Mouse (Mus musculus): ENCODE results near the gene Mprip. TPM values are rescaled to one million over a fixed set of nuclear protein-coding genes. Genes with fewer than 3 reads are reported as not detected.

The Mprip gene
- total and polyA plus RNA-seq, 2 experiments from 2014 or later: 35.9 to 135 TPM

- Histone ChIP-seq H3K27ac (ENCODE audit: low read depth) (no peak overlapping the region), H3K27me3 (ENCODE audit: control insufficient read depth, insufficient read depth, low read length) (no peaks in the 10 kb centered on the region), H3K9ac (replicated peaks; ENCODE audit: low read depth, low read length) (no peak overlapping the region), H3K4me3 (ENCODE audit: low read depth, low read length) (no peak overlapping the region), H3K4me1 (ENCODE audit: control insufficient read depth, insufficient read depth) (no peaks in the 10 kb centered on the region), H3K9me3 (replicated peaks; ENCODE audit: control insufficient read depth, low read length) (no peaks in the 10 kb centered on the region), H3K36me3 (replicated peaks; ENCODE audit: control insufficient read depth, insufficient read depth, low read length) (peaks cover 85% of the 10 kb centered on the region), H3K4me2 (ENCODE audit: low read depth, low read length) (no peak overlapping the region)
- ATAC-seq (ENCODE audit: insufficient read depth, low read depth): no peak
- WGBS: 92% methylated on average over 3 of the region's 3 CpGs
- no peak for DNase-seq (ENCODE audit: low spot score)
- TF ChIP-seq EP300 (IDR thresholded peaks at IDR 0.05; ENCODE audit: low read depth): no peak
- TF ChIP-seq CTCF (IDR thresholded peaks at IDR 0.05; ENCODE audit: low read depth): no peak
Measured at GRCm38 (mm10) chr11:59749050-59749449, 87.9 kb downstream of the Mprip start.

- no peak overlapping the region for H3K9ac ChIP-seq (replicated peaks; ENCODE audit: low read depth, low read length)
- DNase-seq (ENCODE audit: low spot score): no peak
- H3K36me3 ChIP-seq (replicated peaks; ENCODE audit: control insufficient read depth, insufficient read depth, low read length): peaks cover 93% of the 10 kb centered on the region
- H3K4me3 ChIP-seq (ENCODE audit: low read depth, low read length): no peak overlapping the region
- no peak overlapping the region for H3K4me2 ChIP-seq (ENCODE audit: low read depth, low read length)
- no peak for ATAC-seq (ENCODE audit: insufficient read depth, low read depth)
- no peaks in the 10 kb centered on the region for H3K27me3 ChIP-seq (ENCODE audit: control insufficient read depth, insufficient read depth, low read length)
- peaks cover 18% of the 10 kb centered on the region for H3K4me1 ChIP-seq (ENCODE audit: control insufficient read depth, insufficient read depth)
- TF ChIP-seq EP300 (IDR thresholded peaks at IDR 0.05; ENCODE audit: low read depth): no peak
- no peak for TF ChIP-seq CTCF (IDR thresholded peaks at IDR 0.05; ENCODE audit: low read depth)
- H3K9me3 ChIP-seq (replicated peaks; ENCODE audit: control insufficient read depth, low read length): no peaks in the 10 kb centered on the region
- H3K27ac ChIP-seq (ENCODE audit: low read depth): no peak overlapping the region
- 78% methylated on average over 6 of the region's 6 CpGs for WGBS
Measured at GRCm38 (mm10) chr11:59754504-59754903, 93.4 kb downstream of the Mprip start.

GRCm38 (mm10) chr11:59756351-59756750, 95.2 kb downstream of the Mprip start:
- Histone ChIP-seq H3K4me3 (ENCODE audit: low read depth, low read length) (no peak overlapping the region), H3K9me3 (replicated peaks; ENCODE audit: control insufficient read depth, low read length) (no peaks in the 10 kb centered on the region), H3K4me2 (ENCODE audit: low read depth, low read length) (no peak overlapping the region), H3K36me3 (replicated peaks; ENCODE audit: control insufficient read depth, insufficient read depth, low read length) (peaks cover 93% of the 10 kb centered on the region), H3K9ac (replicated peaks; ENCODE audit: low read depth, low read length) (no peak overlapping the region), H3K27ac (ENCODE audit: low read depth) (no peak overlapping the region), H3K4me1 (ENCODE audit: control insufficient read depth, insufficient read depth) (peaks cover 24% of the 10 kb centered on the region), H3K27me3 (ENCODE audit: control insufficient read depth, insufficient read depth, low read length) (no peaks in the 10 kb centered on the region)
- DNase-seq (ENCODE audit: low spot score): no peak
- 88% methylated on average over 4 of the region's 4 CpGs for WGBS
- TF ChIP-seq EP300 (IDR thresholded peaks at IDR 0.05; ENCODE audit: low read depth): no peak
- TF ChIP-seq CTCF (IDR thresholded peaks at IDR 0.05; ENCODE audit: low read depth): no peak
- no peak for ATAC-seq (ENCODE audit: insufficient read depth, low read depth)

GRCm38 (mm10) chr11:59758191-59758985, 97.3 kb downstream of the Mprip start:
- 54% methylated on average over 9 of the region's 9 CpGs for WGBS
- Histone ChIP-seq H3K4me3 (ENCODE audit: low read depth, low read length) (no peak overlapping the region), H3K9me3 (replicated peaks; ENCODE audit: control insufficient read depth, low read length) (no peaks in the 10 kb centered on the region), H3K4me1 (ENCODE audit: control insufficient read depth, insufficient read depth) (peaks cover 24% of the 10 kb centered on the region), H3K36me3 (replicated peaks; ENCODE audit: control insufficient read depth, insufficient read depth, low read length) (peaks cover 93% of the 10 kb centered on the region), H3K27ac (ENCODE audit: low read depth) (peak overlapping the region; percentile 61), H3K9ac (replicated peaks; ENCODE audit: low read depth, low read length) (no peak overlapping the region), H3K4me2 (ENCODE audit: low read depth, low read length) (no peak overlapping the region), H3K27me3 (ENCODE audit: control insufficient read depth, insufficient read depth, low read length) (no peaks in the 10 kb centered on the region)
- ATAC-seq (ENCODE audit: insufficient read depth, low read depth): 0 out of 2 replicates have a peak, but pooled peaks have one; percentile 4
- no peak for TF ChIP-seq EP300 (IDR thresholded peaks at IDR 0.05; ENCODE audit: low read depth)
- TF ChIP-seq CTCF (IDR thresholded peaks at IDR 0.05; ENCODE audit: low read depth): no peak
- DNase-seq (ENCODE audit: low spot score): no peak

GRCm38 (mm10) chr11:59759178-59759577, 98.1 kb downstream of the Mprip start:
- peak; percentile 52 for DNase-seq (ENCODE audit: low spot score)
- peak; percentile 81 for ATAC-seq (ENCODE audit: insufficient read depth, low read depth)
- H3K4me3 ChIP-seq (ENCODE audit: low read depth, low read length): no peak overlapping the region
- no peak overlapping the region for H3K9ac ChIP-seq (replicated peaks; ENCODE audit: low read depth, low read length)
- peaks cover 93% of the 10 kb centered on the region for H3K36me3 ChIP-seq (replicated peaks; ENCODE audit: control insufficient read depth, insufficient read depth, low read length)
- H3K27me3 ChIP-seq (ENCODE audit: control insufficient read depth, insufficient read depth, low read length): no peaks in the 10 kb centered on the region
- H3K4me1 ChIP-seq (ENCODE audit: control insufficient read depth, insufficient read depth): peaks cover 24% of the 10 kb centered on the region
- H3K4me2 ChIP-seq (ENCODE audit: low read depth, low read length): no peak overlapping the region
- TF ChIP-seq EP300 (IDR thresholded peaks at IDR 0.05; ENCODE audit: low read depth) (no peak), CTCF (IDR thresholded peaks at IDR 0.05; ENCODE audit: low read depth) (0 out of 2 replicates have a peak, but pooled peaks have one; percentile 5)
- H3K27ac ChIP-seq (ENCODE audit: low read depth): peak overlapping the region; percentile 61
- 15% methylated on average over 4 of the region's 4 CpGs for WGBS
- H3K9me3 ChIP-seq (replicated peaks; ENCODE audit: control insufficient read depth, low read length): no peaks in the 10 kb centered on the region
